Mouse (Mus musculus) heart, postnatal 10 days (tissue): ENCODE results near the gene Wnt4. TPM values are rescaled to one million over a fixed set of nuclear protein-coding genes. Genes with fewer than 3 reads are reported as not detected.
A peak's percentile ranks its signal among the peaks of the same experiment; 100 is the strongest.

Source experiments
- DNase-seq, 2 experiments: peaks; one replicate each; pipeline ENCODE4 v3.0.0; 2021
- intact Hi-C: fragments of 180-260 bp; cut with DNase I; formaldehyde crosslinking; loops from one replicate; pipeline ENCODE4 v1.15.1; 2025
- total RNA-seq, 2 experiments: library from RNA; stranded (reverse); gene quantifications; 2 replicates each; pipeline ENCODE4 v1.2.3; 2021

The Wnt4 gene
- total RNA-seq, 2 experiments from 2014 or later: 0.48 to 0.84 TPM

DNA sequence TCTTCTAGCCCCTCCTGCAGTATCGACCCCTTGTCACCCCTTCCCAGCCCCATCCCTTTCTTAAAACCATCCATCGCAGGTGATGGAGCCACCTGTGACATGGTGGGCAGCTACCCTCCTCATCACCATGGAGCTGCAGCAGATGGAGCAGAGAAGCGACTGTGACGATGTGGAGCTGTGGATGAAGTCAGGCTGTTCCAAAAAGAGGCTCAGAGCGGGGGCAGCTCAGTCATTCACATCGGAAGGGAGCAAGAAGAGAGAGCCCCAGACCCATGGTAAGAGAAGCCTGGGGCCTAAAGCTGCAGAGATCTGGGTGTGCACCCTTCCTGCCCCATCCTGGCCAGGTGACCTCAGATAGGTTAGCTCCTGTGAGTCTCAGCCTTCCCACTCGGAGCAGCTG lies 26.8 kb downstream of the Wnt4 start:
- intact Hi-C loops: no loop called here
- DNase-seq: no peak

DNA sequence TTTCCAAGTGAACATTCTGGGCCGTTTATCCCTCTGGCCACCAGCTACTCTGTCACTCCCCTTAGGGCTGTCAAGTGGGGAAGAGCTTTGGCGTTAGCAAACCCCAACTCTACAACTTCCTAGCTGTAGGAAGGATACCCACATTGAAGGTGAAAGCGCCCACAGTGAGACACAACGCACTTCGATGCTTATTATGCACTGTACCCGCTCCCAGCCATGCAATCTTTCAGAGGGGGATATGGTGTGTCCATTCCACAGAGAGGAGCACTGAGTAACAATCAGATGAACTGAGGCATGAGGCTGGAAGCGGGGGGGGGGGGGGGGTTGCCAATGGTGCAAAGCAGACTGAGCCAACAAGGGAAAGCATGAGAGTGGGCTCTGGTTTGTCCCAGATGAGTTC lies 27.8 kb downstream of the Wnt4 start:
- no peak for DNase-seq
- intact Hi-C loops: no loop called here

DNA sequence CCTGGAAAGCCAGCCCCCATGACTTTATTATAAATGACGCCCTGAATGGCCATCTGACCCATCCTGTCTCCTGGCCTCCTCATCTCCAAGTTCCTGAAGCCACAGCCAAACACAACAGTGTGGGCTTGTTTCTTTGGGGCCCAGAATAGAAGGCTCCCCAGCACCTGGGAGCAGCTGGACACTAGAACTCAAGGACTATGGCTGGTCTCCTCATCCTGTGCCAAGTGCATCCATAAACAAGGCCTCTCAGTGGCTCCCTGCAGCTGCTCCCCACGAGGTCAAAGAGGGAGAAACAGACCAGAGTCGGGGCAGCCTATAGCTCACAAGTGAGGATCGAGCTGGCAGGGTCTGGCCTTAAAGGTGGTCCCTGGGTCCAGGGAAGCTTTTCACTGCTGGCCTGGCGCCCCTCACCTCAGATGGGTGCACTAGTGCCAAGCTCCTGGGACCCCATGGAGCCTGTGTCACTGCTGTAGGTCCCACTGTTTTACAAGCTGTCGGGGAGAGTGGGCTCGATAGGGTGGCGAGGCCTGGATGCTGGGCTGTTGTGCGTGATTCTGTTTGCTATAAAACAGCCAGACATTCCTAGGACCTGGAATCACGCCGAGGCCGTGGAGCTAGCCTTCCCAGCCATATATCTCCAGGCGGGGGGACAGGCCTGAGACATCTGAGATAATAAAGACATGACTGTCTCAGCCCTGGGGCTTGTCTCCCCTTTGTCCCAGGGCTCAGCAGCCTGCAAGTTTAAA lies 28.7 kb downstream of the Wnt4 start:
- intact Hi-C loops: no loop called here
- DNase-seq: peak; percentile 39 to 46

DNA sequence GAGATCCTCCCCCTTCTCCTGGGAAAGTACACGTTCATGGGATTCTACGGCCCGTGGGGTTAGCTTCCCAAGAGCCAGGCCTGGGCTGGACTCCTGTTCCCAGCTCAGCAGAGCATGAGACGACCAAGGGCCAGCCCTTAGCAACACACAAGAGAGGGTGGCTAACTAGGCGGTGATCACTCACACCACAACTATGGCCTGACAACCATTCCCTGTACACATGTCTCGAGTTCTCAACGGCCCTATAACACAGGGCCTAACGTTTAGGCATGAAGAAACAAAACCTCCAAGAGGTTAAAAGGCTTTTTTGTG lies 29.2 kb downstream of the Wnt4 start:
- DNase-seq: no peak
- intact Hi-C loops: no loop called here

DNA sequence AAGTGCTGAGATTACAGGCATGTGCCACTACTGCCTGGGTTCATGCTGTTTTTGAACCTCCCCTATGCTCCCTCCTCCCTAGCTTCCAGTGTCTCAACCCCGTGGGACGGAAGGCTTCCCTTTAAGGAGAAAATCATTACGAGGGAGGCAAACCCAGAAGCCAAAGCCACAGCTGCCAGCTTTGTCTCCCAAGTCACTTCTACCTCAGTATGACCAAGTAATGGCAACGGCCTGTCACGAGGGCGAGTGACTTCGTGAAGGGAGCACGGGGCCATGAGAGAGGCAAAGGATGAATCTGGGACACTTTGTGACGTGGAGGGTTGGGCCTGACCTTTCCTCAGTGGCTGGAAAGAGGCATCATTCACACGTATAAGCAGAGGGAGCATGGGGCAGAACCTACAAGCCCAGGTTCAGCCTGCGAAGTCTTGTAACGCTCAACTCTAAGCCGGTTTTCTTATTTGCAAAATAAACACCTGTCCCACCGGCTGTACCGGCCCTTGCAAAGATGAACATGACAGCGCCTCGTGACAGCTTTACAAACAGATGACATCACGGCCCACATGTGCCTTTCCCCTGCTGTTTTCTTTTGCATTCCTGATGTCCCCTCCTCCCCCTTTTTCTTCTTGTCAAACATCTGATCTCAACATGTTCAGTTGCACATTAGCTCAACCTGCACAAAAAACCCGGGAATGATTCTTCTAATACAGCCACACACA lies 29.9 kb downstream of the Wnt4 start:
- DNase-seq: no peak
- intact Hi-C loops: no loop called here

DNA sequence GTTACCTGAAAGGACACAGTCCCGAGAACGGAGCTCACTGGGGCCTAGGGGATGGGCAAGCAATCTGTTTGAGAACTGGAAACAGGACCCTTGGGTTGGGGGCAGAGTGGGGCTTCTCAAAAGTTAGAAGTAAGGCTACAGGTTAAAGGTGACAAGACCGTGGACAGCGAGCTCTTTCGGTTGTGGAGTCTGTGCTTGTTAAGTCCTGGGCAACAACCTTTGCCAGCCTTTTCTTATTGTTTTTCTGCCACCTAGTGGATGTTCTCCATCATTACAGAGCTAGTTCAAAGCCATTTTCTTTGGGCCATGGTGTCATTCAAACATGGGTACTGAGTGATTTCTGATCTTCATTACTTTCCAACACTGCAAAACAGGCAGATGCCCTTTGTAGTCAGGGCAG lies 31.1 kb downstream of the Wnt4 start:
- intact Hi-C loops: loop anchor here (1.0 kb wide), 2 partner anchors 144 to 232 kb away; no protein-coding TSS in a partner anchor
- peak; percentile 52 to 64 for DNase-seq

DNA sequence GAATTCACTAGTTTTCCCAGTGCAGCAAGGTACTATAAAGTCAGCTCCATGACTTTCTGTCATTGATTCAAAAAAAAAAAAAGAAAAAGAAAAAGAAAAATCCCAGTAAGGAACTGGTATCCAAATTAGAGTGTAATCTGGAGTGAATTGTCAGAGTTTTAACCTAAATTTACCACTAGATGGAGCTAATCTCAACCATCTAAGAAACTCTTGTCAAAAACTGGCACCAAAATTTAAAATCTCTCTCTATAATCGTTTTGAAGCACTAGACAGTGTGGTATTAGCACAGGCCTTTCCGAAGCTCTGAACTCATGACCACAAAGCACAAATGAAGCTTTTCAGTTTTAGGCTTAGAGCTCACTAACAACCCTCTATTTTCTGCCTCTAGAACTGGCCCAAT lies 36.2 kb downstream of the Wnt4 start:
- DNase-seq: no peak
- intact Hi-C loops: loop anchor here (5.0 kb wide), 1 partner anchor 79 kb away; no protein-coding TSS in a partner anchor

DNA sequence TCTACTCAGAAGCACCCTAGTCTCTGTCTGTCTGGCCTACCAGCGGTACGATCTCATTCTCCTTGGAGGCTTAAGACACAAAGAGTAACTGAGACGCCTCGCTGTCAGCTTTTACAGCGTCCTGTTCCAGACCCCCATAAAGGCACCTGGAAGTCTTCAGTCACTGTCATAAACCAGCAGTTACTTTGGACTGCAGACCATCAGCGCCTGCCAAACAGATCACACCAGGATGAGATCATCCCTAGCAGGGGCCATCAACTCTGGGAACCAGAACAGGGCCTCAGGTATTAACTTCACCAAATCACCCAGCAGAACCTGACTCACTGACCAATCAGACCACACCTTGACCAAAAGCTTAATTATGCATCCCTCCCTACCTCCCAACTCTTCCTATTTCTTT lies 37.3 kb downstream of the Wnt4 start:
- intact Hi-C loops: loop anchor here (5.0 kb wide), 1 partner anchor 78 kb away; no protein-coding TSS in a partner anchor

DNA sequence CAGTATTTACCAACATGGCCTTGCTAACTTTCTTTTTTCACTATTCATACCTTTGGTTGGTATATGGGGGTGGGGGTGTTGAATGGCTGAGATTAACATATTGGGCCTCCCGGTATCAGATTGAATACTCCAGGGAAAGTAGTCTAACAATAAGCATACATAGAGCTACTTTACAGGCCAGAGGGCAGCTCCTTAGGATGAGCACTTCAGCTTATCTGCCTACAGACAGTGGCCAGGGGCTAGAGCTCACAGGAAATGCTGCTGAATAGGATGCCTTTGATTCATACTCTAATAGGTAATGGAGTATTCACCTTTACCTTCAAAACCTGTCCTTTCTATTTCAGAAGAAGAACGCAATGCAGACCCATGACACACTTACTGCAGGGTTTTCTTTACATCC lies 37.8 kb downstream of the Wnt4 start:
- DNase-seq: no peak
- intact Hi-C loops: no loop called here

More for the DNA sequence above, 37.3 kb downstream of the Wnt4 start:
- DNase-seq: peak in 1 of 2 experiments; percentile 40

DNA sequence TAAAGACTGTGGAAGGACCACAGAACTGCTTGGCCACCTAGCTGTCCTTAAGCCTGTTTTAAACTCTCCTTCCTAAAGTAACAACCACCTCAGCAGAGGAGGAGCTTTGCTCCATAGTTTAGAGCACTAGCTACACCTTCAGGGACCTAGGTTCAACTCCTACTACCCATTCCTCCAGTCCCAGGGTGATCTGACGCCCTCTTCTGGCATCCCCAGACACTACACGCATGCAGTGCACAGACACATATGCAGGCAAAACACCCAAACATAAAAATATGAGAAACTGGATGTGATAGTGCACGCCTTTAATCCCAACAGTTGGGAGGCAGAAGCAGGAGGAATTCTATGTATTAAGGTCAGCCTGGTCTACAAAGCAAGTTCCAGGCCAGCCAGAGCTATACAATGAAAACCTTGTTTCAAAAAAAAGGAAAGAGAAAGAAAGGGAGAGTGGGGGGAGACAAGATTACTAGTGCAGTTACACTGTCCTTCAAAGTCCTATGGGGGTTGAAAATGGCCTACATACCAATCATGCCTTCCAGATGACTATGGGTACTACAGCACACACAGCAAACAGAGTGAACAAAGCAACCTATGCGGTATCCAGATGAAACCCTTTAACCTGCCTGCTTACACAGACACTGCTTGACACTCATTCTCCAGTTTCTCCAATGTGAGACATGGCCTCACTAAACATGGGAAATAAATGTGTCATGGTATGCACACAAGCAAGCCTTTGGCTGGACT lies 38.9 kb downstream of the Wnt4 start:
- no peak for DNase-seq
- intact Hi-C loops: no loop called here

DNA sequence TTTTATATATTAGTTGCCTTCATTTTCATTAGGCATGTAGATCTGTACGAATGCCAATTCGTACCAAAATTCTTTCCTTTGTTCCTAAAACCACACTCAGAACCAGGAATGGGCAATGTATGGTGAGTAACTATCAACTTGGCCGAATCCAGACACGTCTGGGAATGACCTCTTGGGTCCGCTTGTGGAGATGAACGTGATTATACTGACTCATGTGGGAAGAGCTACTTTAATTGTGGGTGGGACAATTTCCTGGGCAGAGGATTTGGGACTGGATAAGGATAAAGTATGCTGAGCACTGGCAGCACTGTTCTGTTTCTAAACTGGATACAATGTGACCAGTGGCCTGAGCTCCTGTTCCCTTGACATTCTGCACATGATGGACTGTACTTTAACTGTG lies 47.6 kb downstream of the Wnt4 start:
- no peak for DNase-seq
- intact Hi-C loops: no loop called here

DNA sequence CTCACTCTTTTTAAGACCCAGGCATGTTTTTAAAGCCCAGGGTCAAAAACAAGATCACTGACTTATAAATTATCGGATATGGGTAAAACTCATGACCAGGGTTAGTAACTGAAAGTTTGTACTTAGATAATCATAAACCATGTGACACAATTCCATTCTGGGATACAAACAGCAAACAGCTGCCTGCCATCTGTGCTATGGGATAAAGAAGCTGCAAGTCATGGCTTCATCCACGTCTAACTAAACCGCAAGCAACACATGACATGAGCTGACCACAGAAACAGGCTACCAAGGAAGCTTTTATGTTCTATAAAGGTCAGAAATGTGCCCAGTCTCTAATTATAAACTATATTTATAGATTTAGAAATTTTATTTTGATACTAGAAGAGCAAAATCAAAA lies 49.2 kb downstream of the Wnt4 start:
- intact Hi-C loops: no loop called here

DNA sequence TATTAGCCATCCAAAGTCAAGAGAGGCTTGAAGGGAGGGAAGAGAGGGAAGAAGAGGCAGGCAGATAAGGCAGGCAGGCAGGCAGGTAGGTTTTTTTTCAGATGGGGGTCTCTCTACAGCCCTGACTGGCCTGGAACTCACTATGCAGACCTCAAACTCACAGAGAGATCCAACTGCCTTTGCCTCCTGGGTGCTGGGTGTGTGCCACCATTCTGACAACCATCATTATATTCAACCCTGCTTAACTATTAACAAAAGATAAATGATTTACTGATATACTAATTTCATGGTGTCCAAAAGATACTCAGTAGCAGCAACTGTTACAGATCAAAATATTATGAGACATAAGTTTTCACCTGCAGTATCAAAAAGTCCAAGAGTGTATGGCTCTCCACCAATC lies 54.8 kb downstream of the Wnt4 start:
- intact Hi-C loops: no loop called here
- DNase-seq: no peak

More for the DNA sequence above, 49.2 kb downstream of the Wnt4 start:
- DNase-seq: peak; percentile 25 to 28

DNA sequence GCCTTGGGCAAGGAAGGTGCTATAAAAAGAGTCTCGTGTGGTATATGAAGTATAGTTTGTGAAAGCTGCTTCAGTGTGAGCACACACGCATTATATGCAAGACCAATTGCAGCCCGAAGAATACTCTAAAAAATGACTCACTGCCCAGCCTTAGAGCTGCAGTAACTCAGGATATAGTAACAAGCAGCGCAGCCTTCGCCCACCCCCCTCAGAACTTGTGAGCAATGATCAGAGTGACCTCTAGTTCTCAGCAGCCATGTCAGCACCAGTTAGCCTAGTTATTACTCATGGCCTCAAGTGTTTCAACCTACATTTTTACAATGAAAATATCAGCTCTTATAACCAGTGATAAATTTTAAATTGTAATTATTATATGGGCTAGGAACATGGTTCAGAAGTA lies 59.2 kb downstream of the Wnt4 start:
- intact Hi-C loops: no loop called here
- no peak for DNase-seq

DNA sequence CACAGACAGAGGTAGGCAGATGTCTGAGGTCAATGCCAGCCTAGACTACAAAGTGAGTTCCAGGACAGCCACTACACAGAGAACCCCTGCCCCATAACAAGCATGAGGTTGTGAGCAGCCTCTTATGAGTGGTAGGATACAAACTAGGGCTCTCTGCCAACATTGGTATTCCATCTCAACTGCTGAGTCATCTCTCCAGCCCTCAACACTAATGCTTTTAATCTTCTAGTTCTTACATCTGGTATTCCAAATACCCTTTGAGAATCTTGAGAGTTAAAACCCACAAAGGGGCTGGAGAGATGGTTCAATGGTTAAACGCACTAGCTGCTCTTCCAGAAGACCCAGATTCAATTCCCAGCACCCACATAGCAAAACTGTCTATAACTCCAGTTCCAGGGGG lies 62.1 kb downstream of the Wnt4 start:
- intact Hi-C loops: no loop called here
- peak; percentile 37 to 47 for DNase-seq

DNA sequence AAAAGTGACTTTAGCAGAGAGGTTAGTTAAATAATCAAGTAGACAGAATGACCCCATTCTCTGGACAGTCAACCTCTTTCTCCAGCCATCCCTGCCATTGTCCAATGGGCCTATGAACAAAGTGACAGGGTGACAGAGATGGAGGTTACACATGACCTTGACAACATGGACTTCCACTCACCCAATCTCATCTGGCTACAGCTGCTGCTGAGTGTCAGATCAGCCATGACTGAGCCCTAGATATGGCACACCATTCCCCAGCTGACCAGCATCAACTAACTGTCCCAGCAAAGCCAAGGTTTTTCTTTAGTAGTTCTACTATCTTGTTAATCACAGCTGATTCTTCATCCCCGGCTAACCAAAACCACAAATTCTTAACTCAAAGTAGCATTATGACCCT lies 65.5 kb downstream of the Wnt4 start:
- no peak for DNase-seq
- intact Hi-C loops: no loop called here

DNA sequence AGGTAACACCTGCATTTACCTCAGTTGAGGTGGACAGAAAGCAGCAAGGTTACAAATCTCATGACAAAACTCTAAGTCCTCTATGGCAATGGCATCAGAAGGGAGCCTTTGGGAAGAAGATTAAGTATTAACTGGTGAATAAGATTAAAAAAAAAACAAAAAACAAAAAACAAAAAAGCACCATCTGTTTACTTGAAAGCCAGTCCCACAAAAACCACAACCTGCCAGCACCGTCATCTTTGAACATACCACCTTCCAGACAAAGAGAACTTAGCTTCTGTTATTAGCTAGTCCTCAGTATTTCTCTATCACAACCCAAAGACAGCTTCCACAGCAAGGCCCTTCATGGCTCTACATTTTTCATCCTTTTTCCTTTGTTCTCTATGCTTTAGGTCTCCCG lies 67.8 kb downstream of the Wnt4 start:
- intact Hi-C loops: no loop called here
- DNase-seq: no peak

DNA sequence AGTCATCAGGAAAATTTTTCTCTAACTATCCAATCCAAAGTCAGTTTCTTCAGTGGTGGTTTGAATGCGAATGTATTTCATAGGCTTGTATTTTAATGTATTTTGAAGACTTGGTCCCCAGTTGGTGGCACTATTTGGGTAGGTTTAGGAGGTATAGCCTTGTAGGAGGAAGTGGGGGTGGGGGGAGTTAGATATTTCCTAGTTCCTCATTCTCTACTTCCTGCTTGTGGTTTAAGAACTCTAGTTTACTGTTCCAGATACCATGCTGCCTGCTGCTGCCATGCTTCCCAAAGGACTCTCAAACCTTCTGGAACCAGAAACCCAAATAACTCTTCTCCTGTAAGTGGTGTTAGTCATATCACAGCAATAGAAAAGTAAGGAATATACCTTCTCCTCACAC lies 68.5 kb downstream of the Wnt4 start:
- DNase-seq: no peak
- intact Hi-C loops: no loop called here
